Mouse (Mus musculus) embryonic fibroblast, embryonic 13.5 days (primary cell): ENCODE measurements at regions not wholly inside any gene's neighbourhood (a gene's known extent, or its start where the extent isn't known, plus 50 kb on each side); places are given as distances from the start of the nearest gene placed in this dataset.

Source experiments
- H3K27ac ChIP-seq: 2 replicates; pipeline ENCODE4 v1.5.1; 2012; ENCODE audit warnings: low read length, control low read depth, inconsistent platforms; ENCODE audit not compliant: insufficient read depth
- H3K4me1 ChIP-seq: 2 replicates; pipeline ENCODE4 v1.6.1; 2011; ENCODE audit warnings: low read length; ENCODE audit not compliant: control insufficient read depth, insufficient read depth
- H3K4me3 ChIP-seq: 2 replicates; pipeline ENCODE4 v1.5.1; 2011; ENCODE audit warnings: mild to moderate bottlenecking, control low read depth, low read length; ENCODE audit not compliant: insufficient read depth
- CTCF ChIP-seq: IDR thresholded peaks from 2 replicates; pipeline ENCODE4 v1.5.1; 2011; ENCODE audit warnings: mild to moderate bottlenecking, control low read depth, low read length, moderate library complexity, borderline replicate concordance; ENCODE audit not compliant: insufficient read depth
- POLR2A ChIP-seq: IDR thresholded peaks from 2 replicates; pipeline ENCODE4 v1.6.1; 2011; ENCODE audit warnings: low read depth, mild to moderate bottlenecking, control low read depth, low read length, moderate library complexity

DNA sequence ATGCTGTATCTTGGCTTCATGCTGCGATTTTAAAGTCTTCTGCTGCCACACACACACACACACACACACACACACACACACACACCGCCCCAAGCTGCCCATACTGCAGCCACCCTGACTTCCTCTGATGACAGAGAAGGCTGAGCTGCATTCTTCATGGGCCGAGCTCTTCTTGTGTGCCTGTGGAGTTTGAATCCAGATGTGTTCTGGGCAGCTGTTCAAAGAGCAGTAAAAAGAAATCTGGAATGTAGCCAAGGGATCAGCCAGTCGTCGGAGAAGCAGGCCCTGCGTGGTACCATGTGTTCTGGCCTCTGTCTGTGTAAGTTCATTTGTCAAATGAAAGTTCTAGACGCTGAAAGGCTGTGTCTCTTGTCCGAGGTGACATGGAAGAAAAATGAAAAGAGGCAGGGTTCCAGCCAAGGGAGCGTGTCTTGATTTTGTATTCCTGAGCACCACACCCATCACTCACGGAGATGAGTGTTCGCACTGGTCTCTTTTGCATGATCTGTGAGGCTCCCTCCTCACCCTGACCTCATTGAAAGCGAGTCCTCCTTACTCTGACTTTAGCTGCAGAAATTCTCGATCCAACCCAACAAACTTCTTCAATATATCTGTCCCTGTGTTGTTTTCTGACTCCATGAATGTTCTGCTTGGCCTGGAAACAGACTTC lies 177.4 kb upstream of the Sulf2 start:
- TF ChIP-seq CTCF (no peak), POLR2A (no peak)
- Histone ChIP-seq H3K4me3 (no peak overlapping the region), H3K27ac (peak overlapping the region; percentile 67; the same call in 1 of the 2 replicates), H3K4me1 (peaks cover 9% of the 10 kb centered on the region)

DNA sequence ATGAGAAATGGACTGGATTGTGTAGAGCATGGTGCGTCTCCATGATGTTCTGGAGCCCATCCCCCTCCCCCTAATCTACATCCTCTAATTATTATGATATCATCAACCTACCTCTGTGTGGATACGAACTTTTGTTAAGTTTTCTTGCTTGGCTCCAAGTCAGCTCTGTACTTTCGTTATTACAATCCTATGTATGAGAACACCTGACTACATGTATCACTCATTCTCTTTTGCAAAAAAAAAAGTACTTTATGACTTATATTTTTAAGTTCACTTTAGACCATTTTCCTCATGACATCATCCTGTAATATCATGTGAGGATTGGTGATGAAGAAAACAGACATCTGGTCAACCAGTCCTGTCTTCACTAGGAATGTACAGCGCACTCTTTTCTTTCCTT lies 175.7 kb upstream of the Sulf2 start:
- peaks cover 9% of the 10 kb centered on the region for H3K4me1 ChIP-seq
- TF ChIP-seq POLR2A = no peak
- no peak for TF ChIP-seq CTCF
- no peak overlapping the region for H3K27ac ChIP-seq
- H3K4me3 ChIP-seq = no peak overlapping the region

DNA sequence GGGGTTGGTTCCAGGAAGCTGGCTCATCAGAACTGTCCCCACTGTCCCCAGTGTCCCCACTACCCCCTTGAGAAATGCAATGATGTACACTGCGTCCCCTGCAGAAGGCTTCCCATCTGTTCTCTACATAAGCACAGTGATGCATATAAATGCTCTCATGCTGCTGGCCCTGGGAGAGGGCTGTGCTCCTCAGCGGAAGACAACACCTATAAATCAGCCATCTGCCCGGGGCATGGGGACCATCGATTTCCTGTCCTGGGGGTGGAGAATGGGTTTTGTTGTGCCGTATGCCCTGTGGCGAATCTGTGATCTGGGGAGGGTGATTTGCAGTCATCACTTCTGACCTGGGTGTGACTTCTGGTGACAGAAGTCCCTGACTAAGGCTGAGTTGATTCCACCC lies 174.9 kb upstream of the Sulf2 start:
- H3K4me1 ChIP-seq = peaks cover 6% of the 10 kb centered on the region; the same call in 1 of the 2 replicates
- no peak overlapping the region for H3K27ac ChIP-seq
- no peak overlapping the region for H3K4me3 ChIP-seq
- TF ChIP-seq CTCF (no peak), POLR2A (no peak)

DNA sequence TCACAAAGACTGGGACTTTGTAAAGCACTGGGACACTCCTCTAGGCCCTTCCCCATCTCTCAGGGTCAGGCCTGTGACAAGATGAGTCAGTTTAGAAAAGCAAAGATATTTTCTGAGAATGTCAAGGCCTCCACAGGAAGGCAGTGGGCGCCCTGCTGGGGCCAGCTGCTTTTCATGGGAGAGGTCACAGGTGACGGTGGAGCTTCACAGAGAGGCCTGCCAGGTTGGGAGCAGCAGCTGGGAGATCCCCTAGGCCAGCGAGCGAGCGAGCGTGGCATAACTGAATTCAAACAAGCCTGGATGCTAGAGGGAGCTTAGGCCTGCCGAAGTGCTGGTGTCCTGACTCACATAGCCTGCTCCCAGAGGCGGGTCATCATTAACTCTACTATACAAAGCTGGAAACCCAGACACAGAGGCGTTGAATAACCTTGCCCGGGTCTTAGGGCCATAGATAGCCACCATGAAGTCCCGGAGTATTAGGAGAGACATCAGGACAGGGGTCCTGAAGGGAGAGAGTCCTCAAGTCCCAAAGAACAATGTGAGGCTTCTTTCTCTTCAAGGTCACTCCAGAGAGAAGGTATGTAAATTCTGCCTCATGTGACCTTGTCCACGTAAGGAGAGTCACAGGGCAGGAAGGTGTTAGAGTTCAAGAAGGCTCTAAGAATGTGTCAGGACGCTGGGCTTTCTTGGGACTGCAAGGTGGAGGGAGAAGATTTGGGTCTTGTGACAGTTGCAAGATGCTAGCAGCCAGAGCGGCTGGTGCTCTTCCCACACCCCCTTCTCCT lies 174.3 kb upstream of the Sulf2 start:
- Histone ChIP-seq H3K27ac (no peak overlapping the region), H3K4me3 (no peak overlapping the region), H3K4me1 (peaks cover 6% of the 10 kb centered on the region; the same call in 1 of the 2 replicates)
- TF ChIP-seq POLR2A (no peak), CTCF (no peak)

DNA sequence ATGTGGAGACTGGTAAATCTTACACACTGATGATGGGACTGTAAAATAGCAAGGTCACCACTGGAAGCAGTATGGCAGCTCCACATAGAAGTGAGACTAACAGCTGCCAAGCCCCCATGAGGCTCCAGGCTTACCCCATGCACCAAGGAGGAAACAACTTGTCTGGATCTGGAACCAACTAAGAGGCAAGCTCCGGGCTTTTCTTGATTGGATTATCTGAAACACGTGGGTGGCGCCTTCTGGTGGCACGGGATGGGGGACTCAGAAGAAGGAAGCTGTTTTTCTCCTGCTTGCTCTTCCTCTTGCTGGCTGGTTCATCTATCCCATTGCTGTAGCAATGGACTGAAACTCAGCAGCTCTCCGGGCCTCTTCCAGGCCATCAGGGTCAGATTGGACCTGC lies 171.5 kb upstream of the Sulf2 start:
- H3K4me1 ChIP-seq = no peaks in the 10 kb centered on the region
- no peak overlapping the region for H3K4me3 ChIP-seq
- no peak overlapping the region for H3K27ac ChIP-seq
- TF ChIP-seq CTCF = no peak
- TF ChIP-seq POLR2A = no peak

DNA sequence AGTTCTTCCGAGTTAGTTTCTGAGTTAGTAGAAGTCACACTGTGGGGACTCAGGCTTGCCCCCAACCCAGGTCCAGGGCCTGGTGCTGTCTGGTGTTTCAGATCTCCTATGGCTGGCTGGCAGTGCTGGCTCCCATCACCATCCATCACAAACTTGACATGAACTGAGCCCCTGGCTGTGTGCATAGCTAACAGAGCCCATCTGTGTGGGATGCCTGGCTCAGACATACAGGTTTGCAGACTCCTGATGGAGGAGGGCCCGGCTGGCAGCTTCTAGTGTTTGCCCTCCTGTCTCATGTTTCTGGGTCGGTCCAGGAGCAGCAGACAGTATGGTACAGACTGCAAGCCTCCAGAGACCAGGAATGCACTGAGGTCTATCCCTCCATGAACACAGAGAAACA lies 169.5 kb upstream of the Sulf2 start:
- TF ChIP-seq POLR2A (no peak), CTCF (no peak)
- Histone ChIP-seq H3K4me1 (no peaks in the 10 kb centered on the region), H3K27ac (no peak overlapping the region)

DNA sequence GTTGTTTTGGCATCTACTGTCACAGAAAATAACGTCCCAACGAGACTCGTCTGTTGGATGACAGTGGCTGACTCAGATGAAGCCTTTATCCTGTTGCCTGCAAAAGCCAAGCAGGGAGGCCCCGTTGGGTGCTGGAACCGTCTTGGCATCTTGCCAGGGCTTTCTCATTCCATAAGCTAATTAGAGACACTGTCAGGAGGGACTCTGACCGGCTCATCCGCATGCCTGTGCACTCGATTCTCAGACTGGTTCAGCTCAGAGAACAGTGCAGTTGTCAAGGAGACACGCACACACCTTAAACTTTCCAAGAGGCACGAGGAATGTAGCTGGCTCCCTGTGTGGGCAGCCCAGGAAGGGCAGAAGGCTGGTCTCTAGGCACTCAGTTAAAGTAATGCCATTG lies 169.0 kb upstream of the Sulf2 start:
- Histone ChIP-seq H3K4me1 (no peaks in the 10 kb centered on the region), H3K27ac (no peak overlapping the region), H3K4me3 (no peak overlapping the region)
- no peak for TF ChIP-seq CTCF
- TF ChIP-seq POLR2A = no peak

More for the DNA sequence above, 169.5 kb upstream of the Sulf2 start:
- no peak overlapping the region for H3K4me3 ChIP-seq

DNA sequence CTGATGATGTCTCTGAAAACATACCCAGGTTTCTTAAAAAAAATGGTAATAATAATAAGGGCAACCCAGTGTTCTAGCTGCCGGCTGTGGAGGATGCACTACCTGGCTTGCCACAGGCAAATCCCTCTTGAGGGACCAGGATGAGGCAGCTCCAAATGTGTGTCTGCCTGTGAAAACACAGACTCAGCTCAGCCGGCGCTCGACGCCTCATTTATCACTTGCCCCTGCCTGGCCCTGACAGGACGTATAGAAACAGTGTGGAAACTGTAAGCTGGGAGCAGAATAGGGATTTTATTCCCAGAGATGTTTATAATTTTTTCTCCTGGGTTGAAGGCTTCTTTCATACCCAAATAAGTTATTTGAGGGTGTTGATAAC lies 167.2 kb upstream of the Sulf2 start:
- Histone ChIP-seq H3K4me3 (no peak overlapping the region), H3K4me1 (no peaks in the 10 kb centered on the region), H3K27ac (no peak overlapping the region)
- TF ChIP-seq CTCF (no peak), POLR2A (no peak)

DNA sequence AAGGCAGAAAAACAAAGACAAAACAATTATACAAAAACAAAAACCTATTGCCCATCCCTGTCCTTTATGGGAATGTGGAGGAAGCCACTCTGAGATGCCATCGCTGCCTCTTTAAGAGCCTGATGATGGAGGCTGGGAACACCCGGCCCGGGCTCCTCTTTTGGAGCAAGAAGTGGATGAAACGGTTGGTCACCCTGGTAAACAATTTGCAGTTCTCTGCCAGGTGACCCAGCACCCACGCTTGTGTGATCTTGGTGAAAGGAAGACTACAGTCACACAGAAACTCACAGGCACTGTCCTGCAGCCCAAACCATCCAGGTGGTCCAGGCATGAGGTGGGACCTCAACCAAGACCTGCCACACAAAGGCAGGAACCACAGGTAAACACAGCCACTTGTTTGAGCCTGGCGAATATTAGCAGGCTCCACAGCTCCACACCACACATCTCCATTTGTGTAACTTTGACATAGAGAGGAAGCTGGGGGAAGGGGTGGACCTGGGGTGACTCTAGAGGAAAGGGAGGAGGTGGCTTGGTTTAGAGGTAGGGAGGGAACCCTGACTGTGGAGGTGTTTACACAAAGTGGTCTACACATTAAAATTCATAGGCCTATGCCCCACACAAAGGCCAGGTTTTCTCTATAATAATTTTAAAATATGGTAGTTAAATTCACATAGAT lies 166.7 kb upstream of the Sulf2 start:
- no peak overlapping the region for H3K27ac ChIP-seq
- no peak for TF ChIP-seq POLR2A
- no peak for TF ChIP-seq CTCF
- no peaks in the 10 kb centered on the region for H3K4me1 ChIP-seq
- no peak overlapping the region for H3K4me3 ChIP-seq

DNA sequence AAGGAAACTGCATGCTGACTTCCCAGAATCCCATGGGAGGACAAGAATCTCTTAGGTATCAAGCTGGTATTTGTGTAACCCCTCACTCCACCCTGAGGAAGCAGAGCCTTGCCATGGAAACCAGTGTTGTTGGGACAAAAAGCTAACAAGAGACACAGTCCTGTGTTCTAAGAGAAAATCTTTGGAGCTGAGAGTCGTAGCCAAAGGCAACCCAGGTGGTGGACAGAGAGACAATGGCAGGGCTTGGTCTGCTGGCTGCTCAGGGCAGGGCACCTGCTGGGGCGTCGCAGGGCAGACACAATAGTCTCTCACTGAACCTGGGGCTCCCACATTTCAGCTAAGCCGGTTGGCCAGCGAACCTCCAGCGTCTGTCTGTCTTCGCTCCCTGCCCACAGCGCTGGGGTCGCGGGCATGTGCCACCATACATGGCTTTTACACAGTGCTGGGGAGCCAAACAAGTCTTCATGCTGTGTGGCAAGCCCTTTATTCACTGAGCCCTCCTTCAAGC lies 161.0 kb upstream of the Sulf2 start:
- TF ChIP-seq CTCF (no peak), POLR2A (no peak)
- Histone ChIP-seq H3K4me3 (no peak overlapping the region), H3K4me1 (no peaks in the 10 kb centered on the region), H3K27ac (no peak overlapping the region)
